Mouse (Mus musculus) lung, postnatal 14 days (tissue): Measurements from ENCODE around the gene B3gnt7.
"Not testable (repeated sequence)": the region's sequence is repeated elsewhere in the genome, so short reads cannot be mapped to it uniquely, and the experiment has no call there.

Experiments used
- DNase-seq: peaks from one replicate; pipeline ENCODE4 v3.0.0; 2021

Gene B3gnt7

DNA sequence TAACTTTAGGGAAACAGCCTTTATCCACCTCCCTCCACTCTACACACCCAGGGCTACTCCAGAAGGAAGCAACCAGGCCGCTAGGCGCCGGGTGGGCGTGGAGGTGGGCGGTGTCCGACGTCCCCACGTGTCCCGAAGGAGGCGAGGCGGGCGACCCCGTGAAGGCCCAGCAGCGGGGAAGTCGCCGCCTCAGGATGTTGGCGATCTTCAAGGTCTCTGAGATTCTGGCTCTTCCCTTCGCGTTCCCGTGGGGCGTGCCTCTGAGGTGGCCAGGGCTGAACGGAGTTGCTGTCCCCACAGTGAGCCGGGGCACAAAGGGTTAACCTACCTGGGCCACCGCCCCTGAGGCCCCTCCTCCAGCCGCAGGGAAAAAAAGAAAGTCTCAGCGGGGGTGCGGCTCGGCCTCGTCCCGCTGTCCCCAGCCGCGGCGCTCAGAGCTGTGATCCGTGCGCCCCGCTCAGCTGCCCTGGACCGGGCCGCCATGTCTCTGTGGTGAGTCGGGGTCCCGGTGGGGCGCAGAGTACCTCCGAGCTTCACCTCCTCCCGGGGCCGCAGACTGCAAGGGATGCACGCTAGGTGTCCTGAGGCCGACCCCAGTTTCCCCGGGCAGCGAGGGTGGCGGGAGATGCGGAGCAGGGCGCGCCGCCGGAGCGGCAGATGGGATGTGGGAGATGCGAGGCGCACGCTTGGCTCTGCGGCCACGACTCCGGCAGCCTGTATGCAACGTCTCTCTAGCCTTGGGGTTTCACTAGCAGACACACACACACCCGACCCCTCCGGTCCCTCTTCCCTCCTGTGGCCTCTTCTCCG lies 636 bp downstream of the B3gnt7 start:
- DNase-seq = peak; percentile 61

GRCm38 (mm10) chr1:86303873-86304250 lies 1.2 kb downstream of the B3gnt7 start:
- DNase-seq = no peak

- no peak for DNase-seq
These were observed 4.1 kb downstream of the B3gnt7 start for GRCm38 (mm10) chr1:86306686-86307085.

DNA sequence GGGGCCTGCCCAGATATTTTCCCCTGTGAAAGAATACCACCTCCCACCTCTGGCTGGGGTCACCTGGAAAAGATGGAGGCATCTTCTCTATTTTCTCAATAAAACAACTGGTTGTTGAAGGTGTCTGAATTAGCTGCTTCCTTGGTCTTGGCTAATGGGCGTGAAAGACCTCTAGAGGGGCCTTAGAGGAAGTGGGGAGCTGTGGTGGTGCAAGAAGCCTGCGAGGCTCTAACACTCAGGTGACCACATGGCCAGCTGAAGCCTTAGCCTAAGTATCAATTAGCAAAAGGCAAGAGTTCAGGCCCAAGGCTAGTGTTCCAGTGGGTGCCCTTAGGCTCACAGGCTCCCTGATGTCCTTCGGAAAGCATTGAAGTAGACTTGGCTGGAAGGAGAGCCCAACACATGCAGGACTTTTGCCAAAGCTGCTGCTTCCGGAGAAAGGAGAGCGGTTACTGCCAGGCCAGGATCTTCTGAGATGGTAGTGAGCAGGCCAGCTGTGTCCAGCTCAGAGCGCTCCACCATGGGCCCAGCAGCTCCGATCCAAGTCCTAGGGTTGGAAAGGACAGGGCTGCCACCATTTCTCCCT lies 4.6 kb downstream of the B3gnt7 start:
- DNase-seq = no peak

- DNase-seq = no peak
These were observed 5.4 kb downstream of the B3gnt7 start for GRCm38 (mm10) chr1:86307871-86308641.

GRCm38 (mm10) chr1:86309270-86309833 lies 6.7 kb downstream of the B3gnt7 start:
- DNase-seq = no peak

DNA sequence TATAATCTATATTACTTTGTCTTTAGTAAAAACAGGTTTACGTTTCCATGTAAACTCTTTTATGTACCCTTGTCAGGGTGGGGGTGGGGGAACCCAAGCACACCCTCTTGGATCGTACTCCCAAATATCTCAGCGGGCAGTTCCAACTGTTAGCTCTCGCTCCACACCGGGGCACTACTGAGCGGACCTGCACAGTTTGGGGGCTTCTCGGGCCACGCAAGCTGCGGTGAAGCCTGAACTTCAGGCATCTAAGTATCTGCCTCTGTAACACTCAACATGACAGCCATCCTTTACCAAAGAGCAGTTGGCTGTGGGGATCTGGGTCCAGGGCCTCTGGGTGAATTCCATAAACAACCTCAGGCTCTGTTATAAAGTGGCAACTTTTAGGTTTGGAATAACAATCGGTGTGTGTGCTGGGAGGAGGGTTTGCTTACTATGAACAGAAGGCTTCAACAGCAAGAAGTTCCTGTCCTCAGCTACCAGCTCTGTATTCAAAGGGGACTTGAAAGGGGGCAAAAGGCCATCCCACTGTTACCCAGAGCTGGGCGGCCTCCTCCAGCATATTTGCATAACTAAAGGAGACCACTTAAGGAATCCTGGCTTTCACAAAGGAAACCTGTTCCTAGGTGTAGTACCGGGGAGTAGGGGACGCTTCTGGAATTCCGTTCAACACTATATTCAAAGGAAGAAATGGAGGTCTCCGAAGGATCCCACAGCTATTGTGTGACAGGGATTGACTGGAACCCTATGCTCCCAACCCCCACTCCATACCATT lies 8.1 kb downstream of the B3gnt7 start:
- no peak for DNase-seq

GRCm38 (mm10) chr1:86311467-86312005 lies 8.9 kb downstream of the B3gnt7 start:
- DNase-seq = no peak

GRCm38 (mm10) chr1:86312269-86312668 lies 9.6 kb downstream of the B3gnt7 start:
- DNase-seq = no peak

- DNase-seq = no peak
These were observed 10.6 kb downstream of the B3gnt7 start for GRCm38 (mm10) chr1:86313096-86313771.

- peak; percentile 53 for DNase-seq
These were observed 11.1 kb downstream of the B3gnt7 start for GRCm38 (mm10) chr1:86313772-86314125.

DNA sequence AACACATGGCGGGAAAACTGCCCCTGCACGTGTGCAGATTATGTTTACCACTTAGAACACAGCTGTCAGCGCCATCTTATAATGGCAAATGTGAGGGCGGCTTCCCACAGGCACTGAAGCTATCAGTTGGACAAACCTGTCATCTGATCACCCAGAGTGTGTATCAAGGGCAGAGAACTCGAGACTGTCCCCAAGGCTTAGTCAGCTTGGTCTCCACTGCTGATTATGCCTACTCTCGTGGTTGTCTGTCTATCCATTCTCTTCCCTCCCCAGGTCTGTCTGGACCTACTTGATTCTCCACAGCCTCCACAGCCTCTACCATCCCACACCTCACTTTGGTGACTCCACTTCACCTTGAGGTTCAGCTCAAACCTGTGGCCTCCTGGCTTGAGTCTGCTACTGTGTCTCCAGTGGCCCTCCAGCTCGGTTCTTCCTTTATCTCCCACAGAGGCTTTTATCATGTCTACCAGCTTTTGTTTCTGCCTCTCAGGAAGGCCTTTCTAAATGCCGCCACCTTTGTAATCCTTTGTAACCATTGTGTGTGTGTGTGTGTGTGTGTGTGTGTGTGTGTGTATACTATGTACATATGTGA lies 18.3 kb downstream of the B3gnt7 start:
- no peak for DNase-seq

DNA sequence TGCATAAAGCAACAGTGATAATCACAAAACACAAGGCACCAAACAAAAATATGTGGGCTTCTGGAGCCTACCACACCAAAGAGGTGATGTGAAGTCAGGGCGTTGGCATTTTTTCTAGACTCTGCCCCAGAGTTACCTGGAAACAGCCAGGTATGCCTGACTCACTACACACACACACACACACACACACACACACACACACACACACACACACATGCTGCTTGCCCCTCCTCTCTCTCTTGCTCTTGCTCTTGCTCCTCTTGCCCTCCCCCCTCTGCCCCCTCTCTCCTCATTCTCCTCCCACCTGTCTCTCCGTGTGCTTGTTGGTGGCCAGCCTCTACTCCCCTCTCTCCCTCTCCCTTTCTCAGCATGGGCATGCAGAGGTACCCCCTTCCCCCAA lies 33.7 kb downstream of the B3gnt7 start:
- DNase-seq = no peak

DNA sequence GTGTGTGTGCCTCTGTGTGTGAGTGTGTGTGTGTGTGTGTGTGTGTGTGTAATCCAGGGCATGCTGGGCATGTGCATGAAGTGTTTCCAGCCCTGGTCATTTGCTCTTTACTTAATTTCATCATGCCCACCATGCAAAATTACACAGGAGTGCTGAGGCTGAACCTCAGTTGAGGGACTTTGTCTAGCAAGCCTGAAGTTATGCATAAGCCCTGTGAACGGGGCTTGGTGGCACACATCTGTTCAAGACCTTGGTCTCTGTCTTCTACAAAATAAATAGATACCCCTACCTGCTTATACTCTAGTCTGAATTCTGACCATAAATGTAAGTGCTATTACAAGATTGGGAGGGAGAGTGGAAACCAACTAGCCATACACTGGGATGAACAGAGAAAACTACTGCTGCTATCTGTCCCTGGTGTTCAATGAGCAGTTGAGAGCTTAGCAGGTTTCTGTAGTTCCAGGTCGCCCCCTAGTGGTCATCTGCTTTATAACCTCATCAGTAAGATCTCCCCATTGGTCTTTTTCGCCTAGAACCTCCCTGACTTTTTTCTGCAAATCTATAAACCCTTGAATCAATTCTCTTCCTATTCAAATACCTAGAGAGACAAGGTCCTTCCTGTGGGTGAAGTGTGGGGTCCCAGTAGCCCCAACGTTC lies 36.7 kb downstream of the B3gnt7 start:
- DNase-seq = peak; percentile 89

- not testable (repeated sequence) for DNase-seq
These were observed 38.5 kb downstream of the B3gnt7 start for GRCm38 (mm10) chr1:86341096-86341495.

DNA sequence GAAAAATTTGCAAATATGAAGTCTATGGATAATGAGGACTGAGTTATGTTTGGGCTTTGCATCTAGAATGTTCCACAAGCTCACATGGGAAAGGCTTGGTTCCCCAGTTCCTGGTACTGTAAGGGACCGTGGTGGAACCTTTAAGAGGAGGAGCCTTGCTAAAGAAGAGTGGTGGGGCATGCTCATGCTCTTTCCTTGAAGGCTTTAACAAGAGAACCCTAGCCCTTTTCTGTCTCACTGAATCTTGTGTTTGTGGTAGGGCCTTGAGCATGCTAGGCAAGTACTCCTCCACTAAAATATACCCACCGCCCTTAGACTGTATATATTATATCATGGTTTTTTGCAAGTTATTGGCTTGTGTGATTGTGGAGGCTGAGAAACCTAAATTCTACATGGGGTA lies 39.7 kb downstream of the B3gnt7 start:
- no peak for DNase-seq

GRCm38 (mm10) chr1:86343087-86343645 lies 40.5 kb downstream of the B3gnt7 start:
- DNase-seq = no peak

DNA sequence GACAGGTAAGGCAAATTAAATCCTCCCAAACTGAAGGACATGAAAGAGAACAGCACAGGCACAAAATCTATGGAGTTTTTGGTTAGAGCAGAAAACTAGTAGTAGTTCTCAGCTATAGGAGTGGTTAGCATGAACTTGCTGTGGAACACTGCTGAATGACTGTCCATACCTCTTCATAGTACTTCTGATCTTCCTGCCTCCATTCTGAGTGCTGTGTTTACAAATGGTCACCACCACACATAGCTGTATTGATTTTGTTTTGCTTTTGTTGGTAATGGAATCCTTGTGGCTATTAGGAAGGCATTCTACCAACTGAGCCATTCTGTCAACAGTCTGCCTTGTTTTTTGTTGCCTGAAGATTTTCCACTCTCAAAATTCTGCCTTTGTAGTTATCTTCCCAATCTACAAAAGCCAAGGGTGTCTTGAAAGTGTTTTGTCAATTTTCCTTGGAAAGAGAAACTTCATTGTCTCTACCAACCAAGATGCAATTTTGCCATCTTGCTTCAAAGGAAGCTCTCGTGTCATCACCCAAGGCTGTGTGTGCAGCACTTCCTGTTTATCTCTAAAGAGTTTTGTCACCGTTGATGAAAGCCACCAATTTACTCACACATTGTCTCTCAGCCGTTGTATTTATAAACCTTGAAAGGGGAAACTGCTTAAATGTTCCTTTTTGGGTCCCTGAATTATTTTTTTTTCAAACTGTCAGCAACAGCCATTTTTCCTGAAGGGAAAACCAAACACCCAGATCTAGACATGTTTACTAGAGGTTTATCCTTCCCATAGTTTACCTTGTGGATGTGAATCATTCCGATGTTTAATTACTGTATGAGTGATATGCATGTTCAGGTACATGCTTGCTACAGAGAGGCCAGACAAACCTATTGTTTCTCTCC lies 41.6 kb downstream of the B3gnt7 start:
- DNase-seq = peak; percentile 4

DNA sequence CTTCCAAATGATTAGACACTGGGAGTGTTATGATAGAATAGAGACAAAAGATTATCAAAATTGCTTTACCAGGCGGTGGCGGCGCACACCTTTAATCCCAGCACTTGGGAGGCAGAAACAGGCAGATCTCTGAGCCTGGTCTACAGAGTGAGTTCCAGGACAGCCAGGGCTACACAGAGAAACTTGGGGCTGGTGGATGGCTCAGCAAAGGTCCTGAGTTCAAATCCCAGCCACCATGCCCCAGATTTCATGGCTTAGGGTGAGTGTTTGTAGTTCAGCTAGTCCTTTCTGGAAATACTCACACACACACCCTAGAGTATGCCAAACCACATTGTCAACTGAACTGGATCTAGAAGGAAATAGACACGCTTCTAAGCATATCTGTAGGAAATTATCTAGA lies 42.4 kb downstream of the B3gnt7 start:
- no peak for DNase-seq

DNA sequence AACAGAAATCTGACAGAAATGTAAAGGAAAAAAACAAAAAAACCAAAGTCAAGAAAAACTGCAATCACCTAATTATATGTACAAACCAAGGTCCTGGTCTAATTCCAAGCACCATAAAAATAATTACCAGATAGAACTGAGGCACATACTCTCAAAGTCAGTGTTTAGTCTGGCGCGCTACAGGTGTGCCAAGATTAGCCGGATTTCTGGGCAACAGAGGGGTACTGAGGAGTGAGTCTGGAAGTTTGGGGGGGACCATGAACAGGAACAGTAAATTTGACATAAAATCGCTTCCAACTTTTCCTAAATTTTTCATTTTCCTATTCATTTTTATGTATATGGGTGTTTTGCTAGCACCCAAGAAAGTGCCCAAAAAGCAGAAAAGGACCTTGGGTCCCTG lies 43.3 kb downstream of the B3gnt7 start:
- DNase-seq = no peak
